Mouse (Mus musculus): Measurements from ENCODE around the gene Ppp1r1b.
A peak's percentile ranks its signal among the peaks of the same experiment; 100 is the strongest.

Gene Ppp1r1b

GRCm38 (mm10) chr11:98347385-98348082, 670 bp upstream of the Ppp1r1b start:
- no peak for DNase-seq

- no peak for DNase-seq
Measured at GRCm38 (mm10) chr11:98349308-98349707, 1.1 kb downstream of the Ppp1r1b start.

- DNase-seq, result no peak
Measured at GRCm38 (mm10) chr11:98352272-98352990, 4.2 kb downstream of the Ppp1r1b start.

GRCm38 (mm10) chr11:98353651-98354211, 5.5 kb downstream of the Ppp1r1b start:
- no peak for DNase-seq

- DNase-seq, result no peak
Measured at GRCm38 (mm10) chr11:98354445-98354844, 6.2 kb downstream of the Ppp1r1b start.

- no peak for DNase-seq
Measured at GRCm38 (mm10) chr11:98355732-98356299, 7.6 kb downstream of the Ppp1r1b start.

- DNase-seq, result no peak
Measured at GRCm38 (mm10) chr11:98356625-98357394, 8.6 kb downstream of the Ppp1r1b start.

- no peak for DNase-seq
Measured at GRCm38 (mm10) chr11:98357396-98358160, 9.4 kb downstream of the Ppp1r1b start.

GRCm38 (mm10) chr11:98358161-98359083, 10.2 kb downstream of the Ppp1r1b start, which contains the start of gene Stard3:
Stard3 (plus strand) TSS chr11:98358368.
- peak; percentile 81 for DNase-seq

GRCm38 (mm10) chr11:98360866-98361521, 12.8 kb downstream of the Ppp1r1b start:
- DNase-seq, result no peak

GRCm38 (mm10) chr11:98363817-98364216, 15.6 kb downstream of the Ppp1r1b start:
- DNase-seq, result no peak

- DNase-seq, result no peak
Measured at GRCm38 (mm10) chr11:98364410-98364809, 16.2 kb downstream of the Ppp1r1b start.

- no peak for DNase-seq
Measured at GRCm38 (mm10) chr11:98366290-98366689, 18.1 kb downstream of the Ppp1r1b start.

GRCm38 (mm10) chr11:98367171-98367862, 19.1 kb downstream of the Ppp1r1b start:
- peak; percentile 52 for DNase-seq

GRCm38 (mm10) chr11:98367863-98368186, 19.6 kb downstream of the Ppp1r1b start:
- DNase-seq, result no peak

GRCm38 (mm10) chr11:98369337-98369736, 21.1 kb downstream of the Ppp1r1b start:
- DNase-seq, result no peak

GRCm38 (mm10) chr11:98370588-98370987, 22.4 kb downstream of the Ppp1r1b start:
- no peak for DNase-seq

GRCm38 (mm10) chr11:98371556-98372240, 23.5 kb downstream of the Ppp1r1b start:
- no peak for DNase-seq

- no peak for DNase-seq
Measured at GRCm38 (mm10) chr11:98372406-98372805, 24.2 kb downstream of the Ppp1r1b start.
